Mouse (Mus musculus): ENCODE results near the gene Tram2. TPM values are rescaled to one million over a fixed set of nuclear protein-coding genes. Genes with fewer than 3 reads are reported as not detected.
A peak's percentile ranks its signal among the peaks of the same experiment; 100 is the strongest.

Gene Tram2
- polyA plus RNA-seq, 1 experiment from 2014 or later = 2.8 TPM

DNA sequence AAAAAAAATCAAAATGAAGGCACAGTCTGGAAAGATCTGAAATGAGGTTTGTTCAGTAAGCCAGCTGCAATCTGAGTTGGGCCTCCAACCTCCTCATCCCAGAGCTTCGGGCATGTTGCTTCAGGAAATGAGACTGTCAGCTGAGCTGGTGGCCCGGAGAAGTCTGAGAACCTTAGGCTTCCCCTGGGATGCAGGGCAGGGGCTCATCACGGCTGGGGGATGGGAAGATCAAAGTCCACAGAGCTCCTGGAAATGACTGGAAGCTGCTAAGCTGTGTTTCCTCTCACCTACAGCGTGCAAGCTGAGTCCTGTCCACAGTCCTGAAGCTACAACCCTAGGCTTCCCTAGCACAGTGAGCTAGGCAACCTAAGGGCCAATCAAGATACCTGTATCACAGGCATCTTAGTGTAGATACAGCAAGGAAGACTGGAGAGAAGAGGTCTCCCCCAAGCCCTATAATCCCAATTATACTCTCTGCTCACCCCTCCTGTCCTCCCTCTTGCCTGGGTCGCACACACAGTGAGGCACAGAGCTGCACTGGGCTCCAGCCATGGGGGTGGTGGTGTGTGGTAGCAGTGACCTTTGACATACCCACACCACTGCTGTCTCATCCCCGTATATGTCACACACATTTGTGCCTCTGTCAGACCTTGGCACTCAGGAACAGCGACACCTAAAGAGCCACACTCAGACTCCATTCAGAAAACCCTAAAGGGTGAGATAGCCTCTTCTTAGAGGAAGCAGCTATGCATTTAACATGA, 70.9 kb downstream of the Tram2 start:
- Histone ChIP-seq H3K9me3 (ENCODE audit: control insufficient read depth, low read length) (no peaks in the 10 kb centered on the region), H3K4me2 (replicated peaks) (no peak overlapping the region), H3K4me3 (replicated peaks; ENCODE audit: low read length) (no peak overlapping the region), H3K27ac (no peak overlapping the region), H3K4me1 (replicated peaks; ENCODE audit: control insufficient read depth, insufficient read depth, low read length) (no peaks in the 10 kb centered on the region), H3K36me3 (replicated peaks; ENCODE audit: control insufficient read depth, insufficient read depth) (no peaks in the 10 kb centered on the region; the same call in 1 of the 2 replicates), H3K27me3 (ENCODE audit: control insufficient read depth, insufficient read depth, low read length) (no peaks in the 10 kb centered on the region), H3K9ac (no peak overlapping the region)
- ATAC-seq (ENCODE audit: low FRiP score) (no peak), DNase-seq (ENCODE audit: low spot score) (no peak)
- WGBS = 79% methylated on average over 7 of the region's 7 CpGs

- ATAC-seq (ENCODE audit: low FRiP score) (no peak), DNase-seq (ENCODE audit: low spot score) (no peak)
- H3K9me3 ChIP-seq (ENCODE audit: control insufficient read depth, low read length) = no peaks in the 10 kb centered on the region
- H3K27me3 ChIP-seq (ENCODE audit: control insufficient read depth, insufficient read depth, low read length) = no peaks in the 10 kb centered on the region
- H3K36me3 ChIP-seq (replicated peaks; ENCODE audit: control insufficient read depth, insufficient read depth) = no peaks in the 10 kb centered on the region
- WGBS = 92% methylated on average over 5 of the region's 5 CpGs
- no peak overlapping the region for H3K4me3 ChIP-seq (replicated peaks; ENCODE audit: low read length)
- H3K9ac ChIP-seq = no peak overlapping the region
- no peaks in the 10 kb centered on the region for H3K4me1 ChIP-seq (replicated peaks; ENCODE audit: control insufficient read depth, insufficient read depth, low read length)
- H3K27ac ChIP-seq = no peak overlapping the region
- no peak overlapping the region for H3K4me2 ChIP-seq (replicated peaks)
These were observed 72.3 kb downstream of the Tram2 start for GRCm38 (mm10) chr1:21006775-21007174.

GRCm38 (mm10) chr1:21004596-21004995, 74.4 kb downstream of the Tram2 start:
- H3K27ac ChIP-seq = no peak overlapping the region
- H3K4me3 ChIP-seq (replicated peaks; ENCODE audit: low read length) = no peak overlapping the region
- H3K36me3 ChIP-seq (replicated peaks; ENCODE audit: control insufficient read depth, insufficient read depth) = no peaks in the 10 kb centered on the region
- no peak overlapping the region for H3K9ac ChIP-seq
- no peak for ATAC-seq (ENCODE audit: low FRiP score)
- H3K27me3 ChIP-seq (ENCODE audit: control insufficient read depth, insufficient read depth, low read length) = no peaks in the 10 kb centered on the region
- H3K4me1 ChIP-seq (replicated peaks; ENCODE audit: control insufficient read depth, insufficient read depth, low read length) = no peaks in the 10 kb centered on the region
- H3K9me3 ChIP-seq (ENCODE audit: control insufficient read depth, low read length) = no peaks in the 10 kb centered on the region
- WGBS = 86% methylated on average over 8 of the region's 8 CpGs
- no peak for DNase-seq (ENCODE audit: low spot score)
- H3K4me2 ChIP-seq (replicated peaks) = no peak overlapping the region

- no peak overlapping the region for H3K27ac ChIP-seq
These were observed 76.5 kb downstream of the Tram2 start for GRCm38 (mm10) chr1:21002246-21003142.

DNA sequence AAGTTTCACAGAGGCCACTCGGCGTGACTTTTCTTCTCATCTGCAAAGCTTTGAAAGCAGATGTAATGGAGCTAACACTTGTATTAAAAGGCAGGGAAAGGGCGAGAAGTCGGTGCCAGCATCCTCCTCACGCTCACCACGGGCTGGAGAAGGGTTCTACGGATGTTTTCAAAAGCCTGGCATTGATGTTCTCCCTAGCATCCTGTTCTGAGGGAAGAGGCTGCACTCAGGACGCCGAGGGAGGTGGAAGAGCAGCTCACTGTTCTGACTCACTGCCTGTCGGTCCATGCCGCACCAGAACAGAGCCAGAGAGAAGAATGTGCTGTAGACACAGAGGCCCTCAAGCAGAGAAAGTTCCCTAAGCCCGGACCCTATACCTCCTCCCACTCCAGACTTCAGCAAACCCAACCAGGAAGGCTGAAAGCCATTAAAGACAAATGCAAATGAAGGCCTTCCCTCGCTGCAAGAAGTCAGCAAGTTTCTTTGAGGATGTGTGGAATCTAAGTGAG, 81.1 kb downstream of the Tram2 start:
- WGBS = 47% methylated on average over 13 of the region's 13 CpGs

More at GRCm38 (mm10) chr1:21002246-21003142, 76.5 kb downstream of the Tram2 start:
- Histone ChIP-seq H3K4me2 (replicated peaks) (no peak overlapping the region), H3K4me1 (replicated peaks; ENCODE audit: control insufficient read depth, insufficient read depth, low read length) (no peaks in the 10 kb centered on the region), H3K36me3 (replicated peaks; ENCODE audit: control insufficient read depth, insufficient read depth) (no peaks in the 10 kb centered on the region), H3K4me3 (replicated peaks; ENCODE audit: low read length) (no peak overlapping the region), H3K27me3 (ENCODE audit: control insufficient read depth, insufficient read depth, low read length) (no peaks in the 10 kb centered on the region), H3K9me3 (ENCODE audit: control insufficient read depth, low read length) (no peaks in the 10 kb centered on the region), H3K9ac (no peak overlapping the region)
- peak; percentile 69; the same call in 1 of the 2 replicates for ATAC-seq (ENCODE audit: low FRiP score)
- 79% methylated on average over 14 of the region's 14 CpGs for WGBS
- no peak for DNase-seq (ENCODE audit: low spot score)

DNA sequence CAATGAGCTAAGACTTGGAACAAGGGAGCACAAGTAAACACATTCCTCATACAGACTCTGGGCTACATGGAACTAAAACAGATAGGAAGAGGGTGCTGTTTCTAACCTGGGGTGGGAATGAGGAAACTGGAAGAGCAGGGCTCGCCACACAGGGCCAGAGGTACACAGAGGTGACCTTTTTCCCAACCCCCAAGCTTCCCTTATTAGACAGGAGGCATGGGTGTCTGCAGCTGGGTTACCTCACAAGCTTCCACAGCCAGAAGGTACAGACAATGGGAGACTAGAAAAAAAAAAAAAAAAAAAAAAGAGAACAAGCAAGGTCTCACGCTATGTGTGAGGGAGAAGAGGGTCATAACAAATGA, 81.7 kb downstream of the Tram2 start:
- WGBS = 82% methylated on average over 2 of the region's 2 CpGs
- Histone ChIP-seq H3K4me2 (replicated peaks) (no peak overlapping the region), H3K27me3 (ENCODE audit: control insufficient read depth, insufficient read depth, low read length) (no peaks in the 10 kb centered on the region), H3K36me3 (replicated peaks; ENCODE audit: control insufficient read depth, insufficient read depth) (no peaks in the 10 kb centered on the region), H3K4me3 (replicated peaks; ENCODE audit: low read length) (no peak overlapping the region), H3K9ac (no peak overlapping the region), H3K27ac (no peak overlapping the region), H3K4me1 (replicated peaks; ENCODE audit: control insufficient read depth, insufficient read depth, low read length) (0 out of 2 replicates have a peak, but pooled peaks cover 2% of the 10 kb centered on the region), H3K9me3 (ENCODE audit: control insufficient read depth, low read length) (no peaks in the 10 kb centered on the region)
- ATAC-seq (ENCODE audit: low FRiP score) = no peak
- no peak for DNase-seq (ENCODE audit: low spot score)

More for the DNA sequence above, 81.1 kb downstream of the Tram2 start:
- H3K9ac ChIP-seq = no peak overlapping the region
- H3K9me3 ChIP-seq (ENCODE audit: control insufficient read depth, low read length) = no peaks in the 10 kb centered on the region
- H3K27me3 ChIP-seq (ENCODE audit: control insufficient read depth, insufficient read depth, low read length) = no peaks in the 10 kb centered on the region
- no peak overlapping the region for H3K27ac ChIP-seq
- 0 out of 2 replicates have a peak, but pooled peaks cover 2% of the 10 kb centered on the region for H3K4me1 ChIP-seq (replicated peaks; ENCODE audit: control insufficient read depth, insufficient read depth, low read length)
- ATAC-seq (ENCODE audit: low FRiP score) (no peak), DNase-seq (ENCODE audit: low spot score) (no peak)
- no peak overlapping the region for H3K4me2 ChIP-seq (replicated peaks)
- no peaks in the 10 kb centered on the region for H3K36me3 ChIP-seq (replicated peaks; ENCODE audit: control insufficient read depth, insufficient read depth)
- H3K4me3 ChIP-seq (replicated peaks; ENCODE audit: low read length) = no peak overlapping the region

DNA sequence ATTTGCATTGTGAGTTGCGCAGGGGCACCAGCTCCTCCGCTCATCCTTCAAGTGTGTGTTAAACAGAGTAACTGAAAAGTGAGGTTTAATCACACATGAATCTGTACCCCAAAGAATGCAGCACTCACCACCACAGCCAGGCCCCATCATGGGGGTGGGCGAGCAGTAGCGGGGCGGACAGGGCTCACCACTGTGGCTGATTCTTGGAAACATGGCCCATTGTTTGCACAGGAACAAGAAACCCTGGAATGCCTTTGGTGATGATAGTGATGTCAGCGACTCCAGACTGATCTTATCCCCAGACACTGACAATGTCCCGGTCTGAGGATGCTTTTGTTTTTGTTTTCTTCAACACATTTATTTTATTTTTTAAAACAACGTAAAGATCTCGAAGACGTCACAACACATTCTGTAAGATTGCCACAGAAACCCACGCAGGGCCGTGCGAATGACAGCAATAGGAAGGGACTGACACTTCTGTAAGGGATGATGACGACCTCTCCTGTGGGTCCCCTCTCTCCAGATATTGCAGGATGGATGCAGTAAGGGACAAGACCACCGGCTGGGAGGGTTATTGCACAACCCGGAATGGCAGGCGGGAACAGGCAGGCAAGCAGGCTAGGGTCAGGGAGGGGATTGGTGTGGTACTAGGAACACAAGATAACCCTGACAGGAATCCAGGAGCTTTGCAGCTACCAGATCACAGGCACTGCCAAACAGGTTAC, 82.3 kb downstream of the Tram2 start:
- no peaks in the 10 kb centered on the region for H3K27me3 ChIP-seq (ENCODE audit: control insufficient read depth, insufficient read depth, low read length)
- no peaks in the 10 kb centered on the region for H3K9me3 ChIP-seq (ENCODE audit: control insufficient read depth, low read length)
- H3K4me3 ChIP-seq (replicated peaks; ENCODE audit: low read length) = no peak overlapping the region
- 55% methylated on average over 17 of the region's 17 CpGs for WGBS
- no peak overlapping the region for H3K4me2 ChIP-seq (replicated peaks)
- H3K9ac ChIP-seq = no peak overlapping the region
- H3K27ac ChIP-seq = no peak overlapping the region
- ATAC-seq (ENCODE audit: low FRiP score) (no peak), DNase-seq (ENCODE audit: low spot score) (no peak)
- H3K4me1 ChIP-seq (replicated peaks; ENCODE audit: control insufficient read depth, insufficient read depth, low read length) = 0 out of 2 replicates have a peak, but pooled peaks cover 2% of the 10 kb centered on the region
- H3K36me3 ChIP-seq (replicated peaks; ENCODE audit: control insufficient read depth, insufficient read depth) = no peaks in the 10 kb centered on the region

GRCm38 (mm10) chr1:20995331-20995986, 83.6 kb downstream of the Tram2 start:
- H3K9me3 ChIP-seq (ENCODE audit: control insufficient read depth, low read length) = no peaks in the 10 kb centered on the region
- no peak overlapping the region for H3K9ac ChIP-seq
- no peaks in the 10 kb centered on the region for H3K27me3 ChIP-seq (ENCODE audit: control insufficient read depth, insufficient read depth, low read length)
- H3K27ac ChIP-seq = no peak overlapping the region
- no peaks in the 10 kb centered on the region for H3K36me3 ChIP-seq (replicated peaks; ENCODE audit: control insufficient read depth, insufficient read depth)
- DNase-seq (ENCODE audit: low spot score) = no peak
- no peak overlapping the region for H3K4me3 ChIP-seq (replicated peaks; ENCODE audit: low read length)
- ATAC-seq (ENCODE audit: low FRiP score) = peak; percentile 24; the same call in 1 of the 2 replicates
- 0 out of 2 replicates have a peak, but pooled peaks cover 2% of the 10 kb centered on the region for H3K4me1 ChIP-seq (replicated peaks; ENCODE audit: control insufficient read depth, insufficient read depth, low read length)
- no peak overlapping the region for H3K4me2 ChIP-seq (replicated peaks)
- 56% methylated on average over 7 of the region's 7 CpGs for WGBS
